Mouse (Mus musculus): ENCODE results near the gene Rpl36a. TPM values are rescaled to one million over a fixed set of nuclear protein-coding genes. Genes with fewer than 3 reads are reported as not detected.

Gene Rpl36a
- polyA plus RNA-seq, 1 experiment from 2014 or later = 254 TPM

GRCm38 (mm10) chrX:134600659-134601379 is 15.4 kb downstream of the Rpl36a start, which contains the start of the genes Gla and Hnrnph2:
Gla (minus strand) TSS chrX:134601125.
Hnrnph2 (plus strand) TSS chrX:134601179.
- Histone ChIP-seq H3K9ac (peak within 1 kb of the TSS; percentile 66), H3K27ac (replicated peaks) (peak within 1 kb of the TSS; percentile 89), H3K9me3 (replicated peaks) (no peaks in the 10 kb centered on the region), H3K27me3 (no peaks in the 10 kb centered on the region), H3K4me3 (replicated peaks) (peak within 1 kb of the TSS; percentile 69), H3K4me2 (peak within 1 kb of the TSS; percentile 73), H3K4me1 (replicated peaks) (peaks cover 8% of the 10 kb centered on the region), H3K36me3 (replicated peaks) (peaks cover 12% of the 10 kb centered on the region; the same call in 1 of the 2 replicates)
- WGBS (ENCODE audit: insufficient replicate concordance) = 16% methylated on average over 33 of the region's 33 CpGs
- ATAC-seq (ENCODE audit: insufficient read depth) = peak; percentile 98

DNA sequence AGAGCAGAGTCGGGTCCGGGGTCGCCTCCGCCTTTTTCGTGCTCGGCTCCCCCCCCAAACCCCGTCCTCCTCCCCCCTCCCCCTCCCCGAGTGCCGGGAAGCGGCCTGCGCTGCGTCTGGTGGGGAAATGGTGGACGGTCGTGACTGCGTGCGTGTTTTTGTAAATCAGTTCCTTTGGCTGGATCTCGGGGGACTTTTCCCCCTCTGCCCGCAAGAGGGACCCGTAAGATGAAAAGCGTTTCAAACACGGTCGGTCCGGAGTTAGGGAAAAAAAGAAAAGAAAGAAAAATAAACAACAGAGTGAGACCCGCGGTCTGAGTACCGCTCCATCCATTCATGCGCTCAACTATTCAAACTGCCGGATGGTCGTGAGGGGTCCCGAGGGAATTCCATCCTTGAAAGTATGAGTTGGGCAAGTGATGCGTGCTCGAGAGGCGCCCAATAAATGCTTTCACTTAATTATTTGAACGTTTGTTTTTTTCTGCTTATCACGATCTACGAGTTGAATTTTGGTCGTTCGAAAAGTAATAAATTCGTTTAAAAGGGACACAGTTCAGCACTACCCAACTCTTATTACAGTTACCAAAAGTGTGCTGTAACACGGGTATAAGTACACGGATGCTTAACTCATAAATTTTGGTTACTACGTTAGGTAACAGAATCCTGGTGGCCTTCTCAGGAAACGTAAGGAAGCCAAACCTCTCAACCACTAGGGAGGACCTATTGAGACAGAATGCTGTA is 16.1 kb downstream of the Rpl36a start:
- peak overlapping the region; percentile 66 for H3K9ac ChIP-seq
- peak; percentile 83 for ATAC-seq (ENCODE audit: insufficient read depth)
- no peaks in the 10 kb centered on the region for H3K9me3 ChIP-seq (replicated peaks)
- H3K36me3 ChIP-seq (replicated peaks) = peaks cover 12% of the 10 kb centered on the region; the same call in 1 of the 2 replicates
- H3K27ac ChIP-seq (replicated peaks) = peak overlapping the region; percentile 89
- H3K4me1 ChIP-seq (replicated peaks) = peaks cover 8% of the 10 kb centered on the region
- no peaks in the 10 kb centered on the region for H3K27me3 ChIP-seq
- WGBS (ENCODE audit: insufficient replicate concordance) = 11% methylated on average over 38 of the region's 43 CpGs
- H3K4me2 ChIP-seq = peak overlapping the region; percentile 61
- peak overlapping the region; percentile 69 for H3K4me3 ChIP-seq (replicated peaks)

- Histone ChIP-seq H3K9me3 (replicated peaks) (no peaks in the 10 kb centered on the region), H3K27me3 (no peaks in the 10 kb centered on the region), H3K4me2 (no peak overlapping the region), H3K4me3 (replicated peaks) (no peak overlapping the region), H3K4me1 (replicated peaks) (peaks cover 19% of the 10 kb centered on the region), H3K9ac (no peak overlapping the region), H3K27ac (replicated peaks) (no peak overlapping the region), H3K36me3 (replicated peaks) (0 out of 2 replicates have a peak, but pooled peaks cover 9% of the 10 kb centered on the region)
- WGBS (ENCODE audit: insufficient replicate concordance) = 12% methylated on average over 4 of the region's 4 CpGs
- no peak for ATAC-seq (ENCODE audit: insufficient read depth)
Measured at GRCm38 (mm10) chrX:134609472-134609871, 24.0 kb downstream of the Rpl36a start.

- peaks cover 19% of the 10 kb centered on the region for H3K4me1 ChIP-seq (replicated peaks)
- H3K4me2 ChIP-seq = peak overlapping the region; percentile 5; the same call in 1 of the 2 replicates
- H3K4me3 ChIP-seq (replicated peaks) = no peak overlapping the region
- H3K27me3 ChIP-seq = no peaks in the 10 kb centered on the region
- 0 out of 2 replicates have a peak, but pooled peaks cover 5% of the 10 kb centered on the region for H3K36me3 ChIP-seq (replicated peaks)
- WGBS (ENCODE audit: insufficient replicate concordance) = 32% methylated on average over 4 of the region's 4 CpGs
- H3K27ac ChIP-seq (replicated peaks) = 0 out of 2 replicates have a peak overlapping the region, but pooled peaks have one; percentile 24
- H3K9ac ChIP-seq = no peak overlapping the region
- no peaks in the 10 kb centered on the region for H3K9me3 ChIP-seq (replicated peaks)
- peak; percentile 67 for ATAC-seq (ENCODE audit: insufficient read depth)
Measured at GRCm38 (mm10) chrX:134610984-134611383, 25.5 kb downstream of the Rpl36a start.

GRCm38 (mm10) chrX:134612285-134612959 is 27.0 kb downstream of the Rpl36a start:
- H3K4me1 ChIP-seq (replicated peaks) = peaks cover 19% of the 10 kb centered on the region
- peak; percentile 66 for ATAC-seq (ENCODE audit: insufficient read depth)
- H3K4me3 ChIP-seq (replicated peaks) = peak overlapping the region; percentile 50
- 0 out of 2 replicates have a peak, but pooled peaks cover under 1% of the 10 kb centered on the region for H3K36me3 ChIP-seq (replicated peaks)
- H3K9ac ChIP-seq = peak overlapping the region; percentile 42
- H3K27ac ChIP-seq (replicated peaks) = peak overlapping the region; percentile 51
- peak overlapping the region; percentile 71 for H3K4me2 ChIP-seq
- no peaks in the 10 kb centered on the region for H3K9me3 ChIP-seq (replicated peaks)
- no peaks in the 10 kb centered on the region for H3K27me3 ChIP-seq
- WGBS (ENCODE audit: insufficient replicate concordance) = 18% methylated on average over 15 of the region's 15 CpGs

GRCm38 (mm10) chrX:134614306-134614705 is 28.9 kb downstream of the Rpl36a start:
- no peaks in the 10 kb centered on the region for H3K9me3 ChIP-seq (replicated peaks)
- WGBS (ENCODE audit: insufficient replicate concordance) = 49% methylated on average over 2 of the region's 2 CpGs

DNA sequence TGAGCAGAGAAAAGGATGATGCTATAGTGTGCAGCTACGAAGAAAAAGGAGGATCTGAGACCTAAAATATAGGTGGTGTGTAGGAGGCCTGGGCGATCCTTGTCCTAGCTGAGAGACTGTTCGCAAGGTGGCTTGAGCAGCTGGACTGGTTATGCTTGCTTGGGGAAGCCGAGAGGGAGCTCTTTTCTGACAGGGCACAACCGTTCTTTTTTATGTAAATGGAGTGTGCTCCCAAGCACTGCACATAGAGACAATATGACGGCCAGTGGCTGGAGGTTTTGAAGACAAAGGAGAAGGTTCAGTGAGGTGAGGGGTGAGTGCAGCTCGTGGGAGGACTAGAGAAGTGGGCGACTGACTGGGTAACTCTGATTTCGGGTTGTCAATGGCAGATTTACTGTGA is 34.2 kb downstream of the Rpl36a start:
- 63% methylated on average over 9 of the region's 9 CpGs for WGBS (ENCODE audit: insufficient replicate concordance)
- no peak overlapping the region for H3K4me2 ChIP-seq
- ATAC-seq (ENCODE audit: insufficient read depth) = no peak
- no peaks in the 10 kb centered on the region for H3K36me3 ChIP-seq (replicated peaks)
- no peaks in the 10 kb centered on the region for H3K9me3 ChIP-seq (replicated peaks)
- no peak overlapping the region for H3K4me3 ChIP-seq (replicated peaks)
- no peaks in the 10 kb centered on the region for H3K4me1 ChIP-seq (replicated peaks)
- H3K9ac ChIP-seq = no peak overlapping the region
- no peaks in the 10 kb centered on the region for H3K27me3 ChIP-seq
- H3K27ac ChIP-seq (replicated peaks) = no peak overlapping the region

More at GRCm38 (mm10) chrX:134614306-134614705, 28.9 kb downstream of the Rpl36a start:
- peaks cover 19% of the 10 kb centered on the region for H3K4me1 ChIP-seq (replicated peaks)
- ATAC-seq (ENCODE audit: insufficient read depth) = no peak
- H3K36me3 ChIP-seq (replicated peaks) = no peaks in the 10 kb centered on the region
- no peaks in the 10 kb centered on the region for H3K27me3 ChIP-seq
- no peak overlapping the region for H3K27ac ChIP-seq (replicated peaks)
- H3K9ac ChIP-seq = no peak overlapping the region
- H3K4me3 ChIP-seq (replicated peaks) = no peak overlapping the region
- H3K4me2 ChIP-seq = no peak overlapping the region

DNA sequence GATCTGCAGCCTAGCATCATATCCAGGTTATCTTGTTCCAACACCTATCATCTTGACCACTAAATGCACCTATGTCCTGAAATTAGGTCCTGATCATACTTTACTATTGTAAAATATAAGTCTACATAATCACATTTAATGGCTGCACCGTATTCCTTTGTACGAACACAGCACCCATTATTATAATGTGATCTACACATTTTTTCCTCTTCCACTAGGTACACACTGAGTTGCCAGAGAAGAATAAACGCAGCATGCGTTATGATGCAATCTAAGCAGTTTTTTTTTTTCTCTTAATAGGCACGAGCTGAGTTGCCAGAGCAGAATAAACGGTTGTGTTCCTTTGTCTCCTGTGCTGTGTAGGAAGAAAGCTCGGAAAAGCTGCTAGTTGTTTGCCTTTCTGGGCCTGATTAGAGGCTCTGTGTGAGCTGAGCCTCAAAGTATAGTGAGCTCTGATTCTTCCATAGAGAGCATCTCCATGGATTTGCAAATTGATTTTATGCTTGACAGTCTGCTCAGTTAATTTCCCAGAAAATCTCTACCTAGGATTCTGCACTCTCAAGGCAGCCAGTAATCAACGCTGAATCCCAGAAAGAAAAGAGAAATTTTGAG is 34.9 kb downstream of the Rpl36a start:
- WGBS (ENCODE audit: insufficient replicate concordance) = 60% methylated on average over 8 of the region's 8 CpGs

DNA sequence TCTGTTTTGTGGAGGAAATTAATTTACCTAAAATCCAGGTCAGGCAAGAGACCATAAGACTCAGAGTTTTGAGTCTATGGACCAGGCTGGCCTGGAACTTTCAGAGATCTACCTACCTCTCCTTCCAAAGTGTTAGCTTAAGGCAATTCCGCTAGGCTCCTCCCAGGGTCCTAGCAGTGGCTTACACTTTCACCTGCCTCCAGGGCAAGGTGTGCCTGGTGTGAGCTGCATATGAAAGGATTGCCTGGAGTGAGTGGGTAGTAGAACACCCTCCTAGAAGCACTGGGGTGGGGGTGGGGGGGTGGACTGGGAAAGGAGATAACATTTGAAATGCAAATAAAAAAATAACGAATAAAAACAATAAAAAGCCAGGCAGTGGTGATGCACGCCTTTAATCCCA is 36.2 kb downstream of the Rpl36a start:
- no peaks in the 10 kb centered on the region for H3K36me3 ChIP-seq (replicated peaks)

More for the DNA sequence above, 34.9 kb downstream of the Rpl36a start:
- H3K9ac ChIP-seq = no peak overlapping the region
- no peak for ATAC-seq (ENCODE audit: insufficient read depth)
- H3K27ac ChIP-seq (replicated peaks) = no peak overlapping the region
- H3K4me3 ChIP-seq (replicated peaks) = no peak overlapping the region
- no peaks in the 10 kb centered on the region for H3K27me3 ChIP-seq
- H3K9me3 ChIP-seq (replicated peaks) = no peaks in the 10 kb centered on the region
- no peak overlapping the region for H3K4me2 ChIP-seq
- no peaks in the 10 kb centered on the region for H3K4me1 ChIP-seq (replicated peaks)
- no peaks in the 10 kb centered on the region for H3K36me3 ChIP-seq (replicated peaks)

DNA sequence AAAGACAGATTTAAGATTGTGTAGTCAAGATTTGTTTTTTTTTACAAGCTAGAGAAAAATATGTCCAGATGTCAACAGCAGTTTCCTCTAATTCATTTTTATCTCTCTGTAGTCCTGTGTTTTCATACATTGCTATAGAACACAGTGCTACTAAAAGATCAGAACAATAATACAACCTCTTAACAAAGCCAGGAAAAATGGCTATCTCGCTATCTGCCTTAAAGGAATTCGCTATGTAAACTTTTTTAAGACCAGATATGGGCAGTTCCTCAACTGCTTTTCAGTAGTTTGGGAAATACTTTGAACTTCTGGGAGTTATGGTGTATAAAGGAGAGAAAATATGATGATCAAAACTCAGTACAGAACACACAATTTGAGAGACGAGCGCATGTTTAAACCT is 37.9 kb downstream of the Rpl36a start:
- Histone ChIP-seq H3K9me3 (replicated peaks) (no peaks in the 10 kb centered on the region), H3K27me3 (no peaks in the 10 kb centered on the region), H3K36me3 (replicated peaks) (no peaks in the 10 kb centered on the region), H3K4me1 (replicated peaks) (no peaks in the 10 kb centered on the region), H3K9ac (no peak overlapping the region), H3K4me3 (replicated peaks) (no peak overlapping the region), H3K4me2 (no peak overlapping the region), H3K27ac (replicated peaks) (no peak overlapping the region)
- ATAC-seq (ENCODE audit: insufficient read depth) = no peak
- 68% methylated on average over 4 of the region's 4 CpGs for WGBS (ENCODE audit: insufficient replicate concordance)

More for the DNA sequence above, 36.2 kb downstream of the Rpl36a start:
- 53% methylated on average over 3 of the region's 3 CpGs for WGBS (ENCODE audit: insufficient replicate concordance)
- no peak overlapping the region for H3K27ac ChIP-seq (replicated peaks)
- no peaks in the 10 kb centered on the region for H3K9me3 ChIP-seq (replicated peaks)
- no peak overlapping the region for H3K4me2 ChIP-seq
- H3K4me1 ChIP-seq (replicated peaks) = no peaks in the 10 kb centered on the region
- no peak overlapping the region for H3K9ac ChIP-seq
- no peak overlapping the region for H3K4me3 ChIP-seq (replicated peaks)
- no peaks in the 10 kb centered on the region for H3K27me3 ChIP-seq
- no peak for ATAC-seq (ENCODE audit: insufficient read depth)

All from liver, embryonic 15.5 days (tissue).